8 mouse cellular contexts compared by ENCODE assay signal in the genomic region with DNA sequence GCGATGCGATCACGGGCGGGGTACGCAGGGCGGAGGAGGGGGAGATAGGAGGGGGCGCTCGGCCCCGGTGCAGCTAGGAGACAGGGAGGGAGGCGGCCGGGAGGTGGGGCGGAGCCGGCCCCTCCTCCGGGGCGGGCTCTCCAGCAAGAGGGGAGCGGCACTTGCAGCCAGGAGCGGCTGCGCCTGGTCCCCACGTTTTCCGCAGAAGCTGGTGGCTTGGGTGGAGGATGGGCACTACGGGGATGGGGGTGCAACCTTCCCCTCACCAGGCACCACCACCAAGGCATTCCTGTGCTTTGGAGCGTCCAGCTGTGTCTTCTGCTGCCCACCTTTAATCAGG. TPM values are rescaled to one million over a fixed set of nuclear protein-coding genes. Genes with fewer than 3 reads are reported as not detected.
DNase-seq lines count a peak whose midpoint lies in the region; ATAC-seq lines count a peak whose summit lies in the region.

A gene (minus strand): TSS at position 84 of the 340 bp plus-strand sequence.

- no peaks in the 10 kb centered on the region for H3K36me3 ChIP-seq in heart, embryonic 10.5 days
- H3K36me3 ChIP-seq in hindbrain, embryonic 13.5 days, result no peaks in the 10 kb centered on the region
- no peaks in the 10 kb centered on the region for H3K36me3 ChIP-seq in limb, embryonic 10.5 days
- no peaks in the 10 kb centered on the region for H3K36me3 ChIP-seq in neural tube, embryonic 11.5 days (ENCODE audit: control insufficient read depth, insufficient read depth, low read length)

- H3K9me3 ChIP-seq in heart, embryonic 10.5 days, result no peaks in the 10 kb centered on the region
- no peaks in the 10 kb centered on the region for H3K9me3 ChIP-seq in hindbrain, embryonic 13.5 days
- no peaks in the 10 kb centered on the region for H3K9me3 ChIP-seq in limb, embryonic 10.5 days (replicated peaks)
- no peaks in the 10 kb centered on the region for H3K9me3 ChIP-seq in neural tube, embryonic 11.5 days (ENCODE audit: control insufficient read depth, low read length)

- H3K4me3 ChIP-seq in heart, embryonic 10.5 days, result peak within 1 kb of the TSS; percentile 78
- peak within 1 kb of the TSS; percentile 64 for H3K4me3 ChIP-seq in hindbrain, embryonic 13.5 days
- H3K4me3 ChIP-seq in limb, embryonic 10.5 days, result peak within 1 kb of the TSS; percentile 82
- H3K4me3 ChIP-seq in neural tube, embryonic 11.5 days (ENCODE audit: low read depth, low read length), result peak within 1 kb of the TSS; percentile 66

- peaks cover 14% of the 10 kb centered on the region for H3K4me1 ChIP-seq in heart, embryonic 10.5 days
- H3K4me1 ChIP-seq in hindbrain, embryonic 13.5 days (replicated peaks), result peaks cover 20% of the 10 kb centered on the region
- peaks cover 26% of the 10 kb centered on the region for H3K4me1 ChIP-seq in limb, embryonic 10.5 days
- 0 out of 2 replicates have a peak, but pooled peaks cover 2% of the 10 kb centered on the region for H3K4me1 ChIP-seq in neural tube, embryonic 11.5 days (ENCODE audit: control insufficient read depth, insufficient read depth, low read length)

- H3K4me2 ChIP-seq in hindbrain, embryonic 13.5 days, result peak within 1 kb of the TSS; percentile 76
- peak within 1 kb of the TSS; percentile 90 for H3K4me2 ChIP-seq in neural tube, embryonic 11.5 days (ENCODE audit: low read depth)

- intact Hi-C loops in heart, postnatal 10 days (cut with DNase I), result no loop called here

- ATAC-seq in hindbrain, embryonic 13.5 days (ENCODE audit: low FRiP score), result peak; percentile 92
- ATAC-seq in neural tube, embryonic 11.5 days (ENCODE audit: insufficient read depth, low FRiP score, low TSS enrichment), result peak; percentile 79

- peaks cover 63% of the 10 kb centered on the region for H3K27me3 ChIP-seq in heart, embryonic 10.5 days (ENCODE audit: insufficient read depth, poor library complexity, severe bottlenecking)
- peaks cover 32% of the 10 kb centered on the region for H3K27me3 ChIP-seq in hindbrain, embryonic 13.5 days
- H3K27me3 ChIP-seq in limb, embryonic 10.5 days (ENCODE audit: low read depth, poor library complexity, severe bottlenecking), result peaks cover 80% of the 10 kb centered on the region
- H3K27me3 ChIP-seq in neural tube, embryonic 11.5 days (ENCODE audit: control insufficient read depth, insufficient read depth, low read length), result no peaks in the 10 kb centered on the region

- WGBS in heart, embryonic 10.5 days, result 2% methylated on average over 20 of the region's 22 CpGs
- under 1% methylated on average over 17 of the region's 22 CpGs for WGBS in hindbrain, embryonic 13.5 days
- WGBS in limb, embryonic 10.5 days, result 1% methylated on average over 19 of the region's 22 CpGs
- WGBS in neural tube, embryonic 11.5 days, result 0% methylated on average over 7 of the region's 22 CpGs

- H3K9ac ChIP-seq in hindbrain, embryonic 13.5 days, result peak within 1 kb of the TSS; percentile 87
- H3K9ac ChIP-seq in neural tube, embryonic 11.5 days (ENCODE audit: low read length), result peak within 1 kb of the TSS; percentile 84

- no peak for DNase-seq in heart, embryonic 10.5 days (ENCODE audit: low spot score)
- DNase-seq in heart, postnatal 10 days, result no peak
- DNase-seq in Muller cell, postnatal 12 days (ENCODE audit: inconsistent ontology term), result peak; percentile 46
- peak; percentile 67 for DNase-seq in embryo, embryonic 10.5 days (ENCODE audit: low spot score)
- DNase-seq in limb, embryonic 10.5 days (ENCODE audit: low spot score), result no peak
- no peak for DNase-seq in neural tube, embryonic 11.5 days (ENCODE audit: low spot score)
- DNase-seq in spleen, adult 12 weeks (ENCODE audit: low spot score), result no peak

- peak within 1 kb of the TSS; percentile 69 for H3K27ac ChIP-seq in heart, embryonic 10.5 days
- H3K27ac ChIP-seq in hindbrain, embryonic 13.5 days, result peak within 1 kb of the TSS; percentile 83
- peak within 1 kb of the TSS; percentile 89 for H3K27ac ChIP-seq in limb, embryonic 10.5 days
- peak within 1 kb of the TSS; percentile 58; the same call in 1 of the 2 replicates for H3K27ac ChIP-seq in neural tube, embryonic 11.5 days (ENCODE audit: low read depth, low read length)

RNA-seq across cellular contexts. Expression of the gene that starts here (rescaled TPM):
- polyA plus RNA-seq in heart, embryonic 10.5 days (2016; fragmentation: Nextera tagmentation; extraction: Ambion mirVana), result 0.04 and 0.13 TPM in 2 replicates
- total RNA-seq in heart, postnatal 10 days (2021), result not detected
- 5.3 and 5.5 TPM in 2 replicates for polyA plus RNA-seq in hindbrain, embryonic 13.5 days (2015; fragmentation: Nextera tagmentation; extraction: Ambion mirVana)
- polyA plus RNA-seq in limb, embryonic 10.5 days (2016; fragmentation: Nextera tagmentation; extraction: Ambion mirVana), result 0.87 and 2.0 TPM in 2 replicates
- 0.78 and 1.1 TPM in 2 replicates for polyA plus RNA-seq in neural tube, embryonic 11.5 days (2014; fragmentation: Nextera tagmentation; extraction: Ambion mirVana)

Comparison
In these comparisons a context has a peak if more than half of its experiments do, and no peak if none do; other contexts are left out.
1. DNase-seq: peak in Muller cell, postnatal 12 days (single experiment) and embryo, embryonic 10.5 days (single experiment); none in heart, embryonic 10.5 days (single experiment), heart, postnatal 10 days (0 of 2), limb, embryonic 10.5 days (single experiment), neural tube, embryonic 11.5 days (single experiment) and spleen, adult 12 weeks (single experiment).
2. Peak in every context shown above with its lines, with median percentiles within 50 percentile points of each other: H3K27ac ChIP-seq and H3K4me3 ChIP-seq.